Mouse (Mus musculus): ENCODE measurements around the gene 0610040J01Rik.
"Not testable (repeated sequence)": the region's sequence is repeated elsewhere in the genome, so short reads cannot be mapped to it uniquely, and the experiment has no call there.

The 0610040J01Rik gene

GRCm38 (mm10) chr5:63828380-63829185, 16.4 kb downstream of the 0610040J01Rik start:
- no peak for DNase-seq (ENCODE audit: low read depth, low spot score)

- DNase-seq (ENCODE audit: low read depth, low spot score), result no peak
Measured at GRCm38 (mm10) chr5:63831054-63831453, 18.9 kb downstream of the 0610040J01Rik start.

GRCm38 (mm10) chr5:63833955-63834354, 21.8 kb downstream of the 0610040J01Rik start:
- no peak for DNase-seq (ENCODE audit: low read depth, low spot score)

- DNase-seq (ENCODE audit: low read depth, low spot score), result no peak
Measured at GRCm38 (mm10) chr5:63834435-63834834, 22.3 kb downstream of the 0610040J01Rik start.

GRCm38 (mm10) chr5:63837115-63837514, 25.0 kb downstream of the 0610040J01Rik start:
- no peak for DNase-seq (ENCODE audit: low read depth, low spot score)

- no peak for DNase-seq (ENCODE audit: low read depth, low spot score)
Measured at GRCm38 (mm10) chr5:63837851-63838250, 25.7 kb downstream of the 0610040J01Rik start.

GRCm38 (mm10) chr5:63839801-63840416, 27.7 kb downstream of the 0610040J01Rik start:
- no peak for DNase-seq (ENCODE audit: low read depth, low spot score)

- no peak for DNase-seq (ENCODE audit: low read depth, low spot score)
Measured at GRCm38 (mm10) chr5:63847080-63847479, 34.9 kb downstream of the 0610040J01Rik start.

GRCm38 (mm10) chr5:63847541-63848226, 35.5 kb downstream of the 0610040J01Rik start:
- DNase-seq (ENCODE audit: low read depth, low spot score), result no peak

- no peak for DNase-seq (ENCODE audit: low read depth, low spot score)
Measured at GRCm38 (mm10) chr5:63858901-63859300, 46.7 kb downstream of the 0610040J01Rik start.

GRCm38 (mm10) chr5:63867421-63867820, 55.3 kb downstream of the 0610040J01Rik start:
- no peak for DNase-seq (ENCODE audit: low read depth, low spot score)

GRCm38 (mm10) chr5:63872176-63872932, 60.2 kb downstream of the 0610040J01Rik start:
- no peak for DNase-seq (ENCODE audit: low read depth, low spot score)

GRCm38 (mm10) chr5:63874880-63875279, 62.7 kb downstream of the 0610040J01Rik start:
- no peak for DNase-seq (ENCODE audit: low read depth, low spot score)

GRCm38 (mm10) chr5:63876081-63876480, 63.9 kb downstream of the 0610040J01Rik start:
- no peak for DNase-seq (ENCODE audit: low read depth, low spot score)

GRCm38 (mm10) chr5:63879026-63879425, 66.9 kb downstream of the 0610040J01Rik start:
- no peak for DNase-seq (ENCODE audit: low read depth, low spot score)

- no peak for DNase-seq (ENCODE audit: low read depth, low spot score)
Measured at GRCm38 (mm10) chr5:63886292-63886691, 74.1 kb downstream of the 0610040J01Rik start.

GRCm38 (mm10) chr5:63886709-63887108, 74.5 kb downstream of the 0610040J01Rik start:
- DNase-seq (ENCODE audit: low read depth, low spot score), result peak; percentile 11

- DNase-seq (ENCODE audit: low read depth, low spot score), result no peak
Measured at GRCm38 (mm10) chr5:63887111-63887510, 74.9 kb downstream of the 0610040J01Rik start.

GRCm38 (mm10) chr5:63891241-63891640, 79.1 kb downstream of the 0610040J01Rik start:
- DNase-seq (ENCODE audit: low read depth, low spot score), result no peak

GRCm38 (mm10) chr5:63891912-63892311, 79.7 kb downstream of the 0610040J01Rik start:
- DNase-seq (ENCODE audit: low read depth, low spot score), result no peak

GRCm38 (mm10) chr5:63897001-63897819, 85.0 kb downstream of the 0610040J01Rik start:
- DNase-seq (ENCODE audit: low read depth, low spot score), result not testable (repeated sequence)
